Mouse (Mus musculus) forebrain, embryonic 16.5 days (tissue): Measurements from ENCODE around the gene Zfp36l1. TPM values are rescaled to one million over a fixed set of nuclear protein-coding genes. Genes with fewer than 3 reads are reported as not detected.

Experiments
- ATAC-seq: fragments of 200-750 bp; cut with Nextera tagmentation; 2 replicates; pipeline ENCODE4 v1.8.0; 2017; ENCODE audit warnings: mild to moderate bottlenecking, moderate library complexity
- H3K27ac ChIP-seq: fragments of 300-500 bp; sonication (generic); 2 replicates; pipeline ENCODE4 v1.5.1; 2014; ENCODE audit warnings: low read length, control low read depth
- H3K27me3 ChIP-seq: fragments of 300-500 bp; sonication (generic); replicated peaks from 2 replicates; pipeline ENCODE4 v1.6.1; 2014; ENCODE audit warnings: low read length; ENCODE audit not compliant: control insufficient read depth, insufficient read depth
- H3K36me3 ChIP-seq: fragments of 300-500 bp; sonication (generic); 2 replicates; pipeline ENCODE4 v1.6.1; 2014; ENCODE audit not compliant: control insufficient read depth, insufficient read depth
- H3K4me1 ChIP-seq: fragments of 300-500 bp; sonication (generic); replicated peaks from 2 replicates; pipeline ENCODE4 v1.6.1; 2014; ENCODE audit warnings: low read length; ENCODE audit not compliant: control insufficient read depth, insufficient read depth
- H3K4me2 ChIP-seq: fragments of 300-500 bp; sonication (generic); 2 replicates; pipeline ENCODE4 v1.6.1; 2014; ENCODE audit warnings: mild to moderate bottlenecking, low read length, control low read depth
- H3K4me3 ChIP-seq: fragments of 300-500 bp; sonication (generic); replicated peaks from 2 replicates; pipeline ENCODE4 v1.5.1; 2014; ENCODE audit warnings: mild to moderate bottlenecking, low read length, control low read depth
- H3K9ac ChIP-seq: fragments of 300-500 bp; sonication (generic); replicated peaks from 2 replicates; pipeline ENCODE4 v1.6.1; 2014; ENCODE audit warnings: low read depth, low read length, control low read depth
- H3K9me3 ChIP-seq: fragments of 300-500 bp; sonication (generic); 2 replicates; pipeline ENCODE4 v1.6.1; 2016; ENCODE audit warnings: low read length; ENCODE audit not compliant: control insufficient read depth
- WGBS: fragments of 180-500 bp; shearing (Covaris S2); extraction: QIAGEN DNeasy Blood & Tissue Kit; methylation state at CpG from one replicate; pipeline ENCODE4 v1.1.7; 2014; 5-methylcytosine and 5-hydroxymethylcytosine counted together
- polyA plus RNA-seq: library from polyadenylated mRNA; unstranded; fragments of >200 nt; fragmentation: Nextera tagmentation; extraction: Ambion mirVana; gene quantifications from 2 replicates; pipeline ENCODE4 v1.2.1, GENCODE M21; 2015

Zfp36l1 gene
- polyA plus RNA-seq, 1 experiment from 2014 or later: 22.6 TPM

GRCm38 (mm10) chr12:80133011-80133545 is 20.3 kb upstream of the Zfp36l1 start:
- Histone ChIP-seq H3K4me3 (peak overlapping the region; percentile 68; the same call in 1 of the 2 replicates), H3K9ac (no peak overlapping the region)
- peak; percentile 41 for ATAC-seq

GRCm38 (mm10) chr12:80132250-80133003 is 19.6 kb upstream of the Zfp36l1 start:
- WGBS: under 1% methylated on average over 63 of the region's 66 CpGs
- H3K27me3 ChIP-seq: no peaks in the 10 kb centered on the region
- peak overlapping the region; percentile 77 for H3K9ac ChIP-seq
- peak overlapping the region; percentile 68 for H3K4me3 ChIP-seq
- no peaks in the 10 kb centered on the region for H3K36me3 ChIP-seq
- H3K4me2 ChIP-seq: peak overlapping the region; percentile 88
- H3K27ac ChIP-seq: peak overlapping the region; percentile 84
- no peaks in the 10 kb centered on the region for H3K9me3 ChIP-seq
- ATAC-seq: peak; percentile 88
- H3K4me1 ChIP-seq: peaks cover 20% of the 10 kb centered on the region

More at GRCm38 (mm10) chr12:80133011-80133545, 20.3 kb upstream of the Zfp36l1 start:
- WGBS: 36% methylated on average over 9 of the region's 9 CpGs
- no peaks in the 10 kb centered on the region for H3K36me3 ChIP-seq
- peak overlapping the region; percentile 88; the same call in 1 of the 2 replicates for H3K4me2 ChIP-seq
- H3K4me1 ChIP-seq: peaks cover 20% of the 10 kb centered on the region
- H3K27ac ChIP-seq: no peak overlapping the region
- H3K27me3 ChIP-seq: no peaks in the 10 kb centered on the region
- no peaks in the 10 kb centered on the region for H3K9me3 ChIP-seq

- H3K9me3 ChIP-seq: no peaks in the 10 kb centered on the region
- no peaks in the 10 kb centered on the region for H3K36me3 ChIP-seq
- H3K27ac ChIP-seq: peak overlapping the region; percentile 84
- peak overlapping the region; percentile 88 for H3K4me2 ChIP-seq
- H3K27me3 ChIP-seq: no peaks in the 10 kb centered on the region
- WGBS: 43% methylated on average over 17 of the region's 17 CpGs
- H3K4me1 ChIP-seq: peaks cover 20% of the 10 kb centered on the region
- no peak for ATAC-seq
- peak overlapping the region; percentile 77; the same call in 1 of the 2 replicates for H3K9ac ChIP-seq
- peak overlapping the region; percentile 68 for H3K4me3 ChIP-seq
Measured at GRCm38 (mm10) chr12:80131359-80132249, 18.8 kb upstream of the Zfp36l1 start.

- WGBS: 4% methylated on average over 6 of the region's 6 CpGs
- Histone ChIP-seq H3K27ac (peak overlapping the region; percentile 47), H3K27me3 (no peaks in the 10 kb centered on the region), H3K9me3 (no peaks in the 10 kb centered on the region), H3K9ac (peak overlapping the region; percentile 20; the same call in 1 of the 2 replicates), H3K36me3 (no peaks in the 10 kb centered on the region), H3K4me1 (peaks cover 20% of the 10 kb centered on the region), H3K4me2 (0 out of 2 replicates have a peak overlapping the region, but pooled peaks have one; percentile 1), H3K4me3 (no peak overlapping the region)
- ATAC-seq: peak; percentile 49
Measured at GRCm38 (mm10) chr12:80130558-80131358, 17.9 kb upstream of the Zfp36l1 start.

- Histone ChIP-seq H3K4me1 (peaks cover 20% of the 10 kb centered on the region), H3K9me3 (no peaks in the 10 kb centered on the region), H3K4me2 (no peak overlapping the region), H3K27ac (no peak overlapping the region), H3K4me3 (no peak overlapping the region), H3K36me3 (no peaks in the 10 kb centered on the region), H3K9ac (no peak overlapping the region), H3K27me3 (no peaks in the 10 kb centered on the region)
- no peak for ATAC-seq
- 95% methylated on average over 8 of the region's 8 CpGs for WGBS
Measured at GRCm38 (mm10) chr12:80129531-80129930, 16.7 kb upstream of the Zfp36l1 start.

GRCm38 (mm10) chr12:80127191-80127762 is 14.5 kb upstream of the Zfp36l1 start:
- no peak for ATAC-seq
- no peak overlapping the region for H3K4me2 ChIP-seq
- H3K9ac ChIP-seq: no peak overlapping the region
- no peaks in the 10 kb centered on the region for H3K9me3 ChIP-seq
- 89% methylated on average over 5 of the region's 5 CpGs for WGBS
- no peaks in the 10 kb centered on the region for H3K36me3 ChIP-seq
- peaks cover 26% of the 10 kb centered on the region for H3K4me1 ChIP-seq
- H3K27me3 ChIP-seq: no peaks in the 10 kb centered on the region
- no peak overlapping the region for H3K4me3 ChIP-seq
- no peak overlapping the region for H3K27ac ChIP-seq

GRCm38 (mm10) chr12:80125316-80125715 is 12.5 kb upstream of the Zfp36l1 start:
- no peak overlapping the region for H3K4me3 ChIP-seq
- no peak overlapping the region for H3K9ac ChIP-seq
- 90% methylated on average over 5 of the region's 5 CpGs for whole genome bisulfite sequencing
- no peak for ATAC-seq
- H3K4me2 ChIP-seq: no peak overlapping the region
- H3K27ac ChIP-seq: no peak overlapping the region
- H3K36me3 ChIP-seq: peaks cover 3% of the 10 kb centered on the region; the same call in 1 of the 2 replicates
- no peaks in the 10 kb centered on the region for H3K9me3 ChIP-seq
- H3K27me3 ChIP-seq: no peaks in the 10 kb centered on the region
- peaks cover 9% of the 10 kb centered on the region for H3K4me1 ChIP-seq

GRCm38 (mm10) chr12:80124756-80125155 is 11.9 kb upstream of the Zfp36l1 start:
- WGBS: 83% methylated on average over 3 of the region's 3 CpGs
- Histone ChIP-seq H3K4me1 (peaks cover 6% of the 10 kb centered on the region; the same call in 1 of the 2 replicates), H3K27me3 (no peaks in the 10 kb centered on the region), H3K9me3 (no peaks in the 10 kb centered on the region), H3K4me3 (no peak overlapping the region), H3K36me3 (peaks cover 4% of the 10 kb centered on the region; the same call in 1 of the 2 replicates), H3K4me2 (no peak overlapping the region), H3K27ac (no peak overlapping the region), H3K9ac (no peak overlapping the region)
- ATAC-seq: no peak
